Mouse (Mus musculus): Measurements from ENCODE around the gene Gm12355. TPM values are rescaled to one million over a fixed set of nuclear protein-coding genes. Genes with fewer than 3 reads are reported as not detected.

The Gm12355 gene
- total RNA-seq, 2 experiments from 2014 or later, result 15.7 to 19.1 TPM

DNA sequence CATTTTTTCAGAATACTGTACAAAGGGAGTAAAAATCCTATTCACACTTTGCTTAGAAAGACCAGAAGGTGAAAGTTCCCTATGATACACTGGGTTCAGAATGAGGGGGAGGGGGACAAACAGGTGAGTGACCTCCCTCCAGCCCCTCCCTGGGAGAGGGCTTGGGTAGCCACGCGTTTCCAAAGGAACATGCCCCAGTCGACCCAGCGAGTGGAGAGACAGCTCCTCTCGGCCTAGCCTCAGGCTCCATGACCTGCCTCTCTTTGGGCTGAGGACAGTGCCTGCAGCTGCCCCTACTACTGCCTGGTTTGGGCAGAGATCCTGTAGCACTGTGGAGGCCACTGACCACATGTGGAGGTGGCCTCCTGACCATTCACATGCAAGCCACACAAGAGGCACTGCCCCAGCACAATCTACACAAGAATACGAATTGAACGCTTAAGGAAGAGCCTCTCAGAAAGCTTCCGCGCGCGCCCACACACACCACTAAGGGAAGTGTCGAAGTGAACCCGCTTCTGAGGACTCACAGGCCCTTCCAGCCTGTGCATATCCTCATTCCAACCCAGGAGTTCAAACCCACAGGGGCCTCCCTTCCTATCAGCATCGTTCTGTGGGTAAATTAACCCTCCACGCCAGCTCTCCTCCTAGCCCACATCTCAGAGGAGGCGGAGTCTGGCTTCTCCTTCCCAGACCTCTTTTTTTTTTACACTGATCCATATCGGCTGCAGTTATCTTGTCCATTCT lies 44.0 kb downstream of the Gm12355 start:
- DNase-seq, result no peak

GRCm38 (mm10) chr11:98580301-98581121 lies 45.0 kb downstream of the Gm12355 start:
- peak; percentile 62 for DNase-seq

DNA sequence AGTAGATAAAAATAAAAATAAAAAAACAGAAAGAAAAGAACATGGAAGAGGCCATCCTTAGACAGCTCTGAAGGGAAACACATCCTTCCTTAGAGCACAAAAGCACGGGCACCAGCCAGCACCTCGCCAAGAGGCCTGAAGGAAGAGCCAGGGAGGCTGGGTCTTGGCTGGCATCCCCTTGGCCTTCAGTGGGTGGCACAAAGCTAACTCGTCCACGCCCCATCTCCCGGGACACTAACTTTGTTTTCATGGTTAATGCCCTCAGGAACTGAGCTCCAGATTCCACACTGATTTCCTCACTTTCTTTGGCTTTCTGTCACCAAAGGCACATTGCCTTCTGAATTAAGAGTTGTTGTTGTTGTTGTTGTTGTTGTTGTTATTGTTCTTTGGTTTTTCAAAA lies 47.7 kb downstream of the Gm12355 start:
- DNase-seq, result peak; percentile 71

Other genes starting within 250 kb of the Gm12355 start
- gene Tcap, start 241.8 kb downstream of the Gm12355 start, total RNA-seq (2021), result 100 to 1,000 TPM in 1 of 2 experiments, 10 to 100 TPM in 1; 18.1 to 119 TPM
- gene Pnmt, start 239.2 kb downstream of the Gm12355 start, total RNA-seq (2021), result 100 to 1,000 TPM; 442 to 819 TPM
- 1 to 10 TPM; 4.9 to 6.8 TPM for gene Pgap3, start 225.2 kb downstream of the Gm12355 start, total RNA-seq (2021)
- 1 to 10 TPM; 6.0 to 7.6 TPM for gene Erbb2, start 213.2 kb downstream of the Gm12355 start, total RNA-seq (2021)
- 10 to 100 TPM; 58.0 to 62.5 TPM for gene Mien1, start 186.7 kb downstream of the Gm12355 start, total RNA-seq (2021)
- 10 to 100 TPM in 1 of 2 experiments, 1 to 10 TPM in 1; 6.9 to 11.1 TPM for gene Grb7, start 179.3 kb downstream of the Gm12355 start, total RNA-seq (2021)
- gene Ikzf3, start 79.6 kb downstream of the Gm12355 start, total RNA-seq (2021), result 1 to 10 TPM; 3.2 to 4.5 TPM
- gene Zpbp2, start 74.6 kb downstream of the Gm12355 start, total RNA-seq (2021), result under 1 TPM in 1 of 2 experiments, not detected in 1; 0.48 TPM
- 100 to 1,000 TPM; 135 to 143 TPM for gene Ormdl3, start 38.3 kb downstream of the Gm12355 start, total RNA-seq (2021)
- gene Lrrc3c, start 27.4 kb downstream of the Gm12355 start, total RNA-seq (2021), result not detected
- 10 to 100 TPM; 12.7 to 15.4 TPM for gene Gsdma3, start 699 bp upstream of the Gm12355 start, total RNA-seq (2021)
- gene Gsdma2, start 21.1 kb upstream of the Gm12355 start, total RNA-seq (2021), result under 1 TPM; 0.36 to 0.51 TPM
- gene Gsdma, start 38.7 kb upstream of the Gm12355 start, total RNA-seq (2021), result not detected
- gene Psmd3, start 56.9 kb upstream of the Gm12355 start, total RNA-seq (2021), result 100 to 1,000 TPM; 111 to 123 TPM
- gene Csf3, start 75.6 kb upstream of the Gm12355 start, total RNA-seq (2021), result not detected
- 10 to 100 TPM; 40.4 to 58.0 TPM for gene Med24, start 103.8 kb upstream of the Gm12355 start, total RNA-seq (2021)
- 100 to 1,000 TPM; 135 to 184 TPM for gene Thra, start 115.0 kb upstream of the Gm12355 start, total RNA-seq (2021)
- 10 to 100 TPM; 15.1 to 59.6 TPM for gene Nr1d1, start 149.7 kb upstream of the Gm12355 start, total RNA-seq (2021)
- 10 to 100 TPM; 79.4 to 88.6 TPM for gene Msl1, start 169.9 kb upstream of the Gm12355 start, total RNA-seq (2021)
- gene Casc3, start 179.2 kb upstream of the Gm12355 start, total RNA-seq (2021), result 10 to 100 TPM; 31.9 to 35.7 TPM
- 1 to 10 TPM in 1 of 2 experiments, under 1 TPM in 1; 0.93 to 1.6 TPM for gene Rapgefl1, start 211.1 kb upstream of the Gm12355 start, total RNA-seq (2021)
- 10 to 100 TPM; 13.3 to 15.4 TPM for gene Wipf2, start 238.0 kb upstream of the Gm12355 start, total RNA-seq (2021)